Mouse (Mus musculus) spleen, adult 2 months (tissue): ENCODE results near the gene Ccdc97.

ENCODE experiments used
- CTCF ChIP-seq: fragments of 200-500 bp; IDR thresholded peaks from 2 replicates; pipeline ENCODE4 v1.5.1; 2011; ENCODE audit warnings: mild to moderate bottlenecking, inconsistent platforms; ENCODE audit not compliant: insufficient read depth, insufficient read length, insufficient replicate concordance; ENCODE audit errors: extremely low read depth
- POLR2A ChIP-seq: fragments of 200-500 bp; IDR thresholded peaks from 2 replicates; pipeline ENCODE4 v1.6.1; 2011; ENCODE audit warnings: low read depth, low read length, inconsistent platforms

DNA sequence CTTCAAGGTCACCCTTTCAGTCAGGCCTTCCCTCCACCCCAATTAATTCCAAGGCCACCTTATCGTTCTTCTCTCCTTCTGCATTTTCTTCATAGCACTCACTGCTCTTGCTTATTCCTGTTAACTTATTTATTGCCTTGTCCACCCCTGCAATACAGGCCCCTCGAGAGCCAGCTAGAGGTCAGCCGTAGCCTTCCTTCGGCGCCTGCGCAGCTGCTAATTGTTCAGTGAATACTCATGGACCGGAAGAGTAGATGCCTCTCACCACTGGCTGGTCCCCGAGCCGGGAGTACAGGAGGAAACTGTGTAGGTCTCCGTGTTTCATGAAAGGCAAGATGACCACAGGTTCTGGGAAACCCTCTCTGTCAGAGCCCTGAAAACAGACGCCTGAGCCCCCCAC is 44.8 kb upstream of the Ccdc97 start:
- TF ChIP-seq CTCF = no peak
- no peak for TF ChIP-seq POLR2A
